Mouse (Mus musculus) neural tube, embryonic 10.5 days (tissue): ENCODE measurements around the gene Tctn1.

Experiments
- DNase-seq: peaks from one replicate; pipeline ENCODE4 v3.0.0-alpha.2; 2017; ENCODE audit warnings: low spot score; ENCODE audit errors: extremely low spot score

Gene Tctn1

DNA sequence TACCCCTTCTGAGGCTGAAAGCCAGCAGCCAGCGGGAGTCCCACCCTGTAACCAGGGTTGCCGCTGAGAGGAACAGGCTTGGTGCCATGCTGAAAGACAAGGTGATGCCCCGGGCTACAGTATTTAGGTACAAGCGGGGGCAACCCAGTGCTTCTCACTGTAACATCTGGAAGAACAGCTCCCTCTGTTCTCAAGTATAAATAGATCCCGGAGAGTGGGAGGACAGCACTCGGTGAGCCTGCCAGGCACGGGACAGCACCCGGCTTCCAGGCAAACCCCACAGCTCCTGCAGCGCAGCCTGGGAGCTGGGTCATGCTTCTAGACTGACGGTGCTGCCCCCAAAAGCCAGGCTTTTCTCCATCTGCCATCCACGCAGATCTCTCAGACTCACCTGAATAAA lies 16.7 kb downstream of the Tctn1 start:
- no peak for DNase-seq

DNA sequence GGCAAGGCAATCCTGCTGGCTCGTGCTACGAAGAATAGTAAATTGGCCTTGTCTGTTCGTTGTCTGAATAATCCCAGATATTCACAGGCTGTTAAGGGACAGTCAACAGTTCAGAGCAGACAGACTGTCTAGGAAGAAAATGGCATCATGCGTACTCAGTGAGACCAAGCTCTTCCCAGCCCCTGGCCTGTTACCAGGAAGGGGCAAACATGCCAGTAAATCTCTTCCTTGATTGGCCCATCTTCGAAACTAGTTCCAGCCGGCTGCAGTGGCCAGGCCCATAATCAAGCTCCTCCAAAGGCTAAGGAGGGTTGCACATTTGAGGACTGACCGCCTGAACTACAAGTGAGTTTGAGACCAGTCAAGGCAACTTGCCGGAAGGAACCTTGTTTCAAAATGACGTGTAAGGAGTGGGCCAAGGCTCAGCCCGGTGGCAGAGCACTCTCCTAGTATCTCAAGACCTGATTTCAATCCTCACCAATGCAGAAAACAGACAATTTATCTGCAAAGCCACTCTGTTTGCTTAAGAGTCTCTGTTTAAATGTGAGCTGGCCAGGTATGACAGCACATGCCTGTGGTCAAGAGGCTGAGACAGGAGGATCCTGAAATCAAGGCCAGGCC lies 17.6 kb downstream of the Tctn1 start:
- no peak for DNase-seq

DNA sequence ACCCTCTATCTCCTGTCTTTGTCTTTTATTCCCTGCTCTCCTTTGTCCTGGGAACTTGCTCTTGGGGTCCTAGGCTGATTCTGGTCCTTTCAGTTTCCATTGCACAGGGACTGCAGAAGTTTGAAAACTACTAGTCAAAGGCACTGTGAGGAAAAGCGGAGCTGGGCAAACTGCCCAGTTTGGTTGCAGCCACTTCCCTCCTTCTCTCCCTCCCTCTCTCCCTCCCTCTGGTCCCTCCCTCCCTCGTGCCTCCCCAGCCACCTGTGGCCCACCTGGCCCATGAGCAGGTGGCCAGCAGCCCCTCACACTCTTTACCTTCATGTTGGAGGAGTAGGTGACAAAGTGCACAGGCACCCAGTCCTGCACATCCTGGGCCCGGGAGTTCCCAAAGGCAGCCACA lies 19.1 kb downstream of the Tctn1 start:
- no peak for DNase-seq

GRCm38 (mm10) chr5:122243781-122244523 lies 20.3 kb downstream of the Tctn1 start:
- no peak for DNase-seq

DNA sequence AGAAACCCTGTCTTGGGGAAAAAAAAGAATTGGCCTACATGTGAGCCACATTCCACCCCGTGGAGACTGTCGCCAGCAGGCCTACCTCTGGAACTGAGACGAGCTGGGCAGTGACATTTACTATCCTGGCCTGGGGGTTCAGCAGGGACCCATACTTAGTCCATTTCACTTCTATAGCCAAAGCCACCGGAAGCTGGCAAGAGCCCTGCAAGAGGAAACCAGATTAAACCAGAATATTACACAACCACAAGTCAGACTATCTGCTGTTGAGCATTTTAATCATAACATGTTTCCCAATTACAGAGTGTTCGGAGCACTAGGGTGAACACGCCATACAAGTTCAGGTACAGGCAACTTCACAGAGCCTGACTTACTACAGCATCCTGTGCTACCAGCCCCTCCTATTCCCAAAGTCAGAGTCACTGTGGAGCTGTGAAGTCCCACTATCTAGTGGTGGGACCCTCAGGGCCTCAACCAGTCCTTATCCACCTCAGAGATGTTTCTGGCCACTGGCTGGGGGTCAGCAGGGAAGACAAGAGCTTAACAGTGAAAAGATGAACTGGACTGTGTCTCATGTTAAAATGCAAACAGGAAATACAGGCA lies 21.6 kb downstream of the Tctn1 start:
- no peak for DNase-seq

DNA sequence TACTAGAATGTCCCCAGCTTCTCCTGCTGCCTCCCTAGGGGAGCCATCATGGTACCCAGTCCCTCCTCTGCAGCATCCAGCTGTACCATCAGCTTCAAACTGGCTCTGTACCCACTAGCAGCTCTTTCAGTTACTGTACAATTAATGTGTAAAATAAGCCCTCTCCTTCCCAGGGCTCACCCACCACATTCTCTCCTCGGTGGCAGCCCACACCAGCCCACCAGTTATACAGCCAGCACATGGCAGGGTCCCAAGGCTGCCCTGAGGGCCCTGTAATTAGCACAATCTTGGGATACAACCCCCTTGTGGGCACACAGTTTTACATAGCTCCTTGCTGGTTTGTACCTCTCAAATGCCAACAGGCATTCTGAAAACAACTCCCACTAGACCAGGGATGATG lies 23.3 kb downstream of the Tctn1 start:
- DNase-seq = no peak

DNA sequence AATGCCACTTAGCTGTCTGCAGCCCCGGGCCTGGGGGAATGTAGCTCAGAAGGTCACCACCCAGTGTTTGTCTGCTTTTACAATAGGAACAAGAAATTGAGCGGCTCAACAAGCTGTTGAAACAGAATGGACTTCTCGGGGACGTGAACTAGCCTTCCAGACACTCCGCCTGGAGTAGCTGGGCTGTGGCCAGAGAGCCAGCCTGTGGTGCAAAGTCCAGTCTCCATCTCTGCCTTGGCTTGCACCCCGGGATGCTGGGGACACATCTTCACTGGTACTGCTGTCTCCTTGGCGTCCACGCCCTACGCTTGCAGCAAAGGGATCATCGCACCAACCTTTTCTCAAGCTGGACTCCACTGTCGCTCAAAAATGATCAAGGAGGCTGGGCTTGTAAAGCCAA lies 23.7 kb downstream of the Tctn1 start:
- no peak for DNase-seq

- DNase-seq = no peak
Observed at GRCm38 (mm10) chr5:122239618-122240017, 24.6 kb downstream of the Tctn1 start.

GRCm38 (mm10) chr5:122237200-122237599 lies 27.1 kb downstream of the Tctn1 start:
- DNase-seq = no peak

DNA sequence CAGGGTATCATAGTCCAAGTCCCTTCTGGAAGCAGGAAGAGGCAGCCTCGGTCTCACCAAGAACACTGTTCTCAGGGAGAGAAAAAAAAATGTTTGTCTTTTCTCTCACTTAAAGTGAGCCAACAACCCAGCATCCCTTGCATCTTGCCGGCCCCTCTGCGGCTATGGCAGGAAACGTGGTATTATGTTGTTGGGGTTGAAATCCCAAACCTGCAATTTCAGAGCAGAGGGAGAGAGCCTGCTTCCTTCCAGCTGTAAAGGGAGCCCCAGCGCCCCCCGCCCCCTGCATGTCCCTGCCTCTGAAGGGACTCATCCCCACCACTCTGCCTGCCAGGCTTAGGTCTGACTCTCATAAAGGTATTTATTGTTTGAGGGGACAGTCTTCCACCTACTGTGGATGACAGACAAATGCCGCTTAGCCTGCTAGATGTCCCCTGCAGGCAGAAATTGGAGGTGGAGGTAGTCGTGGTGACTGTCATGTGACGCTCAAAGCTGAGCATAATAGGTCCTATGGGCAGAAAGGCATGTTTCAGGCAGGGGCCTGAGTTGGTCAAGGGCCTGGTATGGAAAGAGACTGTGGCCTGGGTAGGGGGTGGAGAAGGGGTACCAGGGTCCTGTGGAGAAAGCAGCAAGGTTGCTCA lies 28.9 kb downstream of the Tctn1 start:
- DNase-seq = no peak

- no peak for DNase-seq
Observed at GRCm38 (mm10) chr5:122234319-122235195, 29.7 kb downstream of the Tctn1 start.

GRCm38 (mm10) chr5:122233695-122234094 lies 30.6 kb downstream of the Tctn1 start:
- no peak for DNase-seq

DNA sequence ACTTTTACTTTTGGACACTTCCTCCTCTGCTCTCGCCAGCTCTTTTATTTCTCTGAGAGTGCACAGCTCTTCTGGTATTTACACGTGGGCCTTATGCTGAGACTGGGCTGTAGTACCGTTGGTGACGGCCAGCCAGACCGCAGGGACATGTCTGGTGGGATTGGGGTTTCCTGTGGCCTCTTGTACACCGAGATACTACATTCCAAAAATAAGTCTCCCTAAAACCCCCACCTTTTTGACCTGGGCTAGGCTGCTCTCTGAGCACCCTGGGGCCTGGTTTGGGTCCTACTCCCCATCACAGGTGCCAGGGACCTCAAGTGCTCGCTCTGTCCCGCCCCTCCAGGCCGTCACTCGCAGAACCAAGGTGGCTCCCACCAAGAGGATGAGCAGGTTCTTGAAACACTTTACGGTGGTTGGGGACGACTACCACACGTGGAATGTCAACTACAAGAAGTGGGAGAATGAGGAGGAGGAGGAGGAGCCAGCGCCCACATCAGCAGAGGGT lies 31.1 kb downstream of the Tctn1 start:
- no peak for DNase-seq

- DNase-seq = no peak
Observed at GRCm38 (mm10) chr5:122232004-122232403, 32.3 kb downstream of the Tctn1 start.

GRCm38 (mm10) chr5:122231431-122231830 lies 32.8 kb downstream of the Tctn1 start:
- no peak for DNase-seq

- no peak for DNase-seq
Observed at GRCm38 (mm10) chr5:122230816-122231215, 33.4 kb downstream of the Tctn1 start.

DNA sequence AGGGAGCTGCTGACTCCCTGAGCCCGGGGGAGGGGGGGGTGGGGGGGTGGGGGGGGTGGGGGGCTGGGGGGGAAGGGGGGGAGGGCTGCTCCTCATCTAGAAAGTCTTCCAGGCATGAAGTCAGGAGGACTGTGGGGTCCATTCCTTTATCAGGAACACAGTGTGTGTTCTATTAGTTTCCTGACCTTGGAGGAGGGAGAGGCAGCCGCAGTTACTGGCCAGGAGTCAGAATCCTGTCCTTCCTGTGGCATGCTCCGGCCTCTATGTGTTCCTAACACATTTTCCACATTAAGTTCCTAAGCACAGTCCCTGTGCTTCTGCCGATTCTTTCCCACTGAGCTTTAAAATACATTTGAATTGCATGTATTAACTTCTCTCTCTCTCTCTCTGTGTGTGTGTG lies 35.5 kb downstream of the Tctn1 start:
- no peak for DNase-seq

DNA sequence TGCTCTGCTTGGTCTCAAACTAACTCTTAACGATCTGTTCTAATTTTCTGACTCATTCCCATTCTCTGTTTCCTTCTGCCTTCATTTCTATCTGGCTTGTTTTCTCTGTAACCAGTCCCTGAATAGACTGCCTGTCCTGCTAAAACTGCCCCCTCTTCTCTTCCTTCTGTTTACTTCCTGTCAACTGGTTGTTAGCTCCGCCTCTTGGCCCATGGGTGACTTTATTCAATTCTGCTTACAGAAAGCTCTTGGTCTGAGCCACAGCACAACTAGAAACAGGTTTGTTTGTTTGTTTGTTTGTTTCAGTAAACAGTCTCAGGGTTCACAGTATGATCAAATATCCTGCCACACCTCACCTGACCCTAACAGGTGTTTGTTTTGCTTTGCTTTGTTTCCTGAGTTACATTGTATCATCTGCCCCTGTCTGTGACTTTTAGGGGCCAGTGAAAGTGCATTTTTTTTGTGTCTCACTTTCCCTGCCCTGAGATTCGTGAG lies 35.9 kb downstream of the Tctn1 start:
- no peak for DNase-seq

DNA sequence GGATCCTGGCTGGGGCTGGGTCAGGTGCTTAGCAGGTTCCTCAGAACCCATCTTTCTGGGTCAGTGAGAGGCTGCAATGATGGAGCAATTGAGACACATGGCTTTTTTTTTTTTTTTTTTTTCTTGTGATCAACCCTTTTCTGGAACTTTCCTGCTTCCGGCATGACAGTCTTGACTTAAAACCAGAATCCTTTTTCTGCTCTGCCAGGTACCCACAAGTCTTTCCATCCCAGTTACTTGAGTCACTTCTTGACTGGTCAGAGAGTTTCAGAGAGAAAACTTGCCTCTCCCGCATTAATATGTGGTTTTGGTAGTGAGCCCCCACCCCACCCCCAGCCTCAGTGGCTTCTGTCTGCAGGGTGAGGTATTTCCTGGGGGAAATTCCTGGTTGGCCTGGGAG lies 40.0 kb downstream of the Tctn1 start:
- DNase-seq = no peak

DNA sequence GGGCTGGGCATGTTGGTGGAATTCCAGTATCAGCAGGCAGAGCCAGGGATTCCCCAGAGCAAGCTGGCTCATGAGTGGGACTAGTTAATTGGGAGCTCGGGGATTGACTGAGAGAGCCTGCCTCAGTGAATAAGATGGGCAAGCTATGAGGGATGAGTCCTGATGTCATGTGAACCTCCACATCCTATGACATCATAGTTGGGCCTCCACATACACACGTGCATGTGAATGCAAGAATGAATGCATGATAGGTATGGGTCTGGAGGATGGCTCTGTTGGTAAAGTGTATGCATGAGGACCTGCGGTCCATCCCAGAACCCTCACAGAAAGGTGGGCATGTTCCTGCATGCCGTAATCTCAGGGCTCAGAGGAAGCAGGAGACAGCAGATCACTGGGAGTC lies 43.2 kb downstream of the Tctn1 start:
- DNase-seq = no peak
